Mouse (Mus musculus): ENCODE results near the gene Mark1. TPM values are rescaled to one million over a fixed set of nuclear protein-coding genes. Genes with fewer than 3 reads are reported as not detected.

The Mark1 gene
- polyA plus RNA-seq, 2 experiments, result 3.6 to 16.8 TPM

DNA sequence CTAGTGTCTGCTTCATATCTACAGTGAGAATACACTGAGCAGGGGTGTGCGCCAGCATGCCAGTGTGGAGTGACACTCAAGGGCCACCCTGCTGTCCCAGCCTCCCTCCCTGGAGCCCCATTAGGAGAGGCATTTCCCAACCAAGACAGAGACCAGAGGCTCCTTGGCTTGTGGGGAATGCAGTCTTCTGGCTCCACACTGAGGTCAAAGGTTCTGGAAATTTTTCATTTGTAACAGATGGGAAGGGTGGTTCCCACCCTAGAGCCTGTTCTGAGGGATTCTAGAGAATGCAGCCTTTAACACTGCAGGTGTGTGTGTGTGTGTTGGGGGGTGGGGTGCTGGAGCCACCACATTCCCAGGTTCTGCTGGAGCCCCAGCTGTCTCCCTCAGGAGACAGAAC, 127.9 kb downstream of the Mark1 start:
- Histone ChIP-seq H3K27me3 (ENCODE audit: control insufficient read depth, insufficient read depth, low read length) (no peaks in the 10 kb centered on the region), H3K27ac (replicated peaks; ENCODE audit: low read depth, low read length) (no peak overlapping the region), H3K9ac (ENCODE audit: low read depth, low read length, severe bottlenecking) (no peak overlapping the region), H3K4me1 (ENCODE audit: control insufficient read depth, insufficient read depth, low read length) (peaks cover 14% of the 10 kb centered on the region), H3K4me3 (replicated peaks; ENCODE audit: low read length) (no peak overlapping the region), H3K9me3 (ENCODE audit: control insufficient read depth, low read length) (no peaks in the 10 kb centered on the region), H3K4me2 (replicated peaks; ENCODE audit: low read depth, low read length, severe bottlenecking) (no peak overlapping the region), H3K36me3 (ENCODE audit: control insufficient read depth, insufficient read depth, low read length) (no peaks in the 10 kb centered on the region)
- DNase-seq (ENCODE audit: low spot score) (no peak), ATAC-seq (ENCODE audit: low FRiP score, low read depth) (peak; percentile 44)
- no peak for TF ChIP-seq POLR2A (IDR thresholded peaks at IDR 0.05; ENCODE audit: borderline replicate concordance, extremely low read depth, insufficient read depth, insufficient read length)
- WGBS, result 80% methylated on average over 1 of the region's 1 CpGs

- H3K4me3 ChIP-seq (replicated peaks; ENCODE audit: low read length), result no peak overlapping the region
These were observed 128.6 kb downstream of the Mark1 start for GRCm38 (mm10) chr1:184870646-184871385.

DNA sequence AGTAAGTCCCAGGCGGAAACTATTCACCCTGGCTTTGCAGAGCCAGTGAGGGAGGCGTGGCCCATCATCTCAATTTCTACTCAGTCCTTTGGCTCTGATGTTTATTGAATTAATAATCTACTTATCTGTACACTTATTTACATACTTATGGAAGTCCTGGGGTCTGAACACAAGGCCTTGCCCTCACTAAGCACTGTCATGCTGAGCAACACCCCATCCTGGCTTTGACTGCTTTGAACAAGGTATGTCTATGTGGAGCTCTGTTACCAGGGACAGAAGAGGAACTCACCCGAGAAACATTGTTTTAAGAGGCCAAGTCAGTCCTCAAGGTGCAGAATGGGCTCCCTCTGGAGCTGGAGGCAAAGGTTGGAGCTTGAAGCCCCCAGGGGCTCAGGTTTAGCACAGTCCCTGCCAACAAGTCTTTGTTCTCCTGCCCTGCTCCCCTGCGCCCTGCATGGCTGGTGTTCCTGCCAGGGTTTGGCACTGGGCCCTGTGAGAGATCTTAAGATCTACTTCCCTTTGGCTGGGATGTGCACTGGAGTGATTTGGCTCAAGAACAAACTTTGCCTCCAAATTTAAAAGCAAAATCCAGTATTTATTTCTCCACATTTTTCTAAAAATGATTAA, 129.3 kb downstream of the Mark1 start:
- Histone ChIP-seq H3K27me3 (ENCODE audit: control insufficient read depth, insufficient read depth, low read length) (no peaks in the 10 kb centered on the region), H3K4me2 (replicated peaks; ENCODE audit: low read depth, low read length, severe bottlenecking) (no peak overlapping the region), H3K9me3 (ENCODE audit: control insufficient read depth, low read length) (no peaks in the 10 kb centered on the region), H3K4me3 (replicated peaks; ENCODE audit: low read length) (no peak overlapping the region), H3K27ac (replicated peaks; ENCODE audit: low read depth, low read length) (no peak overlapping the region; the same call in 1 of the 2 replicates), H3K9ac (ENCODE audit: low read depth, low read length, severe bottlenecking) (no peak overlapping the region), H3K4me1 (ENCODE audit: control insufficient read depth, insufficient read depth, low read length) (peaks cover 14% of the 10 kb centered on the region), H3K36me3 (ENCODE audit: control insufficient read depth, insufficient read depth, low read length) (no peaks in the 10 kb centered on the region)
- ATAC-seq (ENCODE audit: low FRiP score, low read depth), result no peak
- WGBS, result 71% methylated on average over 4 of the region's 4 CpGs
- DNase-seq (ENCODE audit: low spot score), result no peak
- no peak for TF ChIP-seq POLR2A (IDR thresholded peaks at IDR 0.05; ENCODE audit: borderline replicate concordance, extremely low read depth, insufficient read depth, insufficient read length)

More at GRCm38 (mm10) chr1:184870646-184871385, 128.6 kb downstream of the Mark1 start:
- H3K27me3 ChIP-seq (ENCODE audit: control insufficient read depth, insufficient read depth, low read length), result no peaks in the 10 kb centered on the region
- no peak for ATAC-seq (ENCODE audit: low FRiP score, low read depth)
- H3K9ac ChIP-seq (ENCODE audit: low read depth, low read length, severe bottlenecking), result no peak overlapping the region
- H3K4me2 ChIP-seq (replicated peaks; ENCODE audit: low read depth, low read length, severe bottlenecking), result no peak overlapping the region
- H3K4me1 ChIP-seq (ENCODE audit: control insufficient read depth, insufficient read depth, low read length), result peaks cover 14% of the 10 kb centered on the region
- H3K36me3 ChIP-seq (ENCODE audit: control insufficient read depth, insufficient read depth, low read length), result no peaks in the 10 kb centered on the region
- no peak for TF ChIP-seq POLR2A (IDR thresholded peaks at IDR 0.05; ENCODE audit: borderline replicate concordance, extremely low read depth, insufficient read depth, insufficient read length)
- no peaks in the 10 kb centered on the region for H3K9me3 ChIP-seq (ENCODE audit: control insufficient read depth, low read length)
- 77% methylated on average over 11 of the region's 11 CpGs for whole genome bisulfite sequencing
- no peak for DNase-seq (ENCODE audit: low spot score)
- no peak overlapping the region for H3K27ac ChIP-seq (replicated peaks; ENCODE audit: low read depth, low read length)

DNA sequence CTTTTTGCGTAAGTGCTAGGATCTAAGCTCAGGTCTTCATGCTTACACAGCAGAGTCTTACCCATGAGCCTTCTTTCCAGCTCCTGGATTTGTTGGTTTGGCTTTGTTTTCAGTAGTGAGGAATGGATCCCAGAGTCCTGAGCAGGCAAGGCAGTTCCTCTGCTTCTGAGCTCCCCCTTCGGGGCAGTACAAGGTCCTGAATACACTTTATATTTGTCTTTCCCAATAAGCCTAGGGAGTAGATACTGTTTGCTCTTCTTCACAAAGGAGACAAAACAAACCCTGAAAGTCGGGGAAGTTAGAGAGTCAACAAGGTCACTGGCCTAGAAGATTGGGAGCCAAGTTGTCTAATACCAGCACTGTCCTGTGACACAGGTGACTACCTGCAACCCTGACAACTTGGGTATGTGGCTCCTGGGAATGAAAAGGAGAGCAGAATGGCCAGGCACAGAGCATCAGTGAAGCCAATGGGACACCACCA, 131.7 kb downstream of the Mark1 start:
- 81% methylated on average over 3 of the region's 3 CpGs for WGBS
- no peaks in the 10 kb centered on the region for H3K27me3 ChIP-seq (ENCODE audit: control insufficient read depth, insufficient read depth, low read length)
- TF ChIP-seq POLR2A (IDR thresholded peaks at IDR 0.05; ENCODE audit: borderline replicate concordance, extremely low read depth, insufficient read depth, insufficient read length), result no peak
- no peak overlapping the region for H3K4me3 ChIP-seq (replicated peaks; ENCODE audit: low read length)
- no peak overlapping the region for H3K9ac ChIP-seq (ENCODE audit: low read depth, low read length, severe bottlenecking)
- peaks cover 14% of the 10 kb centered on the region for H3K4me1 ChIP-seq (ENCODE audit: control insufficient read depth, insufficient read depth, low read length)
- H3K4me2 ChIP-seq (replicated peaks; ENCODE audit: low read depth, low read length, severe bottlenecking), result no peak overlapping the region
- no peaks in the 10 kb centered on the region for H3K9me3 ChIP-seq (ENCODE audit: control insufficient read depth, low read length)
- DNase-seq (ENCODE audit: low spot score), result no peak
- no peak overlapping the region for H3K27ac ChIP-seq (replicated peaks; ENCODE audit: low read depth, low read length)
- ATAC-seq (ENCODE audit: low FRiP score, low read depth), result no peak
- no peaks in the 10 kb centered on the region for H3K36me3 ChIP-seq (ENCODE audit: control insufficient read depth, insufficient read depth, low read length)

GRCm38 (mm10) chr1:184864381-184864801, 135.0 kb downstream of the Mark1 start:
- no peaks in the 10 kb centered on the region for H3K9me3 ChIP-seq (ENCODE audit: control insufficient read depth, low read length)
- ATAC-seq (ENCODE audit: low FRiP score, low read depth) (no peak), DNase-seq (ENCODE audit: low spot score) (no peak)
- no peaks in the 10 kb centered on the region for H3K4me1 ChIP-seq (ENCODE audit: control insufficient read depth, insufficient read depth, low read length)
- 44% methylated on average over 7 of the region's 7 CpGs for WGBS
- no peak overlapping the region for H3K9ac ChIP-seq (ENCODE audit: low read depth, low read length, severe bottlenecking)
- H3K4me3 ChIP-seq (replicated peaks; ENCODE audit: low read length), result no peak overlapping the region
- no peak for TF ChIP-seq POLR2A (IDR thresholded peaks at IDR 0.05; ENCODE audit: borderline replicate concordance, extremely low read depth, insufficient read depth, insufficient read length)
- H3K36me3 ChIP-seq (ENCODE audit: control insufficient read depth, insufficient read depth, low read length), result no peaks in the 10 kb centered on the region
- no peak overlapping the region for H3K4me2 ChIP-seq (replicated peaks; ENCODE audit: low read depth, low read length, severe bottlenecking)
- H3K27ac ChIP-seq (replicated peaks; ENCODE audit: low read depth, low read length), result no peak overlapping the region
- H3K27me3 ChIP-seq (ENCODE audit: control insufficient read depth, insufficient read depth, low read length), result no peaks in the 10 kb centered on the region
